Comparison of ENCODE assay signal across 27 mouse cellular contexts in the genomic region with DNA sequence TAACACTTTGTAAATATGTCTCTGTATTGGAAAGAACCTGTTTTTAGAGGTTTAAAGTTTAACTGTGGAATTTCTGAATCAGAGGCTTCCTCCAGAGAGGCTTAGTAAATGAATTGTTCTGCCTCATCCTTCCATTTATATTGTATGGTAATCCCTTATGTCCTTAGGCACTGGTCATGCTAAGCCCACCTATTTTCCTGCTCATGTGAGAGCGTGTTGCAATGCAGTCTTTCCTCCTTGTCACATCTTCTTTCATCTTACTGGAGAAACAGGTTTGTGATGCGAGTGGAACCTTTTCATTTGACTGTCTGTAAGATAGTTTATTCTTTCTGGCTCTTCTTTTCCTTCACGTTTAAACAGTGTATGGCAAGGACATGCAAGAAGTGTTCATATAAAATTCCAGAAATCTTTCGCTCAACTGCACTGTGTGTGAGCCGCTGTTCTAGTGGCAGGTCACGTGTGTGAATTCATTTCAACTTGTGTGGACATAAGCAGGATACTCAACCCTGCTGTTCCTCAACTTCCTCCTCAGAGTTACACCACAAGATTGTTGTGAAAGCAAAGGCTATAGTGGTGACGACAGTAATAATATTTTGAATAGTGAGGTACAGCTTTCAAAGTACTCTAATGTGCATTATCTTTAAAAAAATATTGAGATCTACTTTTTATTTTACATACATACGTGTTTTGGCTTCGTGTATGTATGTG. TPM values are rescaled to one million over a fixed set of nuclear protein-coding genes. Genes with fewer than 3 reads are reported as not detected.
DNase-seq lines count a peak whose midpoint lies in the region; ATAC-seq and TF ChIP-seq lines count a peak whose summit lies in the region.
"Had no signal": no experiment of that assay in that cellular context is flagged by ENCODE, and none has a peak within 500 bp of the region (broad histone marks: within the 10 kb centered on the region; RNA-seq: fewer than 3 reads in every experiment).

No protein-coding gene starts in this region.

- ATAC-seq in lung, postnatal 0 days: peak; percentile 66
- ATAC-seq in granulocyte monocyte progenitor cell, adult 5-6 weeks (replicated peaks; ENCODE audit: poor library complexity, severe bottlenecking): peak; percentile 96
- ATAC-seq in monocyte, adult 5-6 weeks (replicated peaks; ENCODE audit: insufficient number of reproducible peaks, low FRiP score, low TSS enrichment, poor library complexity, severe bottlenecking): peak; percentile 92
- ATAC-seq: CD4-positive, CD25-positive, alpha-beta regulatory T cell, adult 4 months; forebrain, embryonic 13.5 days; forebrain, postnatal 0 days had no signal

- TF ChIP-seq EP300 in lung, postnatal 0 days (IDR thresholded peaks at IDR 0.05): no peak

- no peak for TF ChIP-seq CTCF in lung, postnatal 0 days (IDR thresholded peaks at IDR 0.05)
- no peak for TF ChIP-seq CTCF in left cerebral cortex, adult 2 months (IDR thresholded peaks at IDR 0.05)

- H3K9me3 ChIP-seq in lung, postnatal 0 days (ENCODE audit: low read length): no peaks in the 10 kb centered on the region
- H3K9me3 ChIP-seq: embryonic facial prominence, embryonic 10.5 days; forebrain, embryonic 13.5 days; G1E; heart, embryonic 10.5 days; hindbrain, embryonic 15.5 days had no signal

- H3K36me3 ChIP-seq in lung, postnatal 0 days (ENCODE audit: insufficient read depth, low read length): no peaks in the 10 kb centered on the region
- H3K36me3 ChIP-seq: embryonic facial prominence, embryonic 10.5 days; G1E; heart, embryonic 10.5 days; hindbrain, embryonic 15.5 days had no signal

- intact Hi-C loops in left cerebral cortex, adult 2 months (cut with DNase I): loop anchor here (5.0 kb wide), 1 partner anchor 60 kb away; no protein-coding TSS in a partner anchor
- intact Hi-C loops in gastrocnemius, postnatal 36 days (cut with DNase I): no loop called here

- H3K27ac ChIP-seq in lung, postnatal 0 days (ENCODE audit: low read length): no peak overlapping the region
- no peak overlapping the region for H3K27ac ChIP-seq in left cerebral cortex, adult 2 months
- H3K27ac ChIP-seq: embryonic facial prominence, embryonic 10.5 days; forebrain, embryonic 13.5 days; gastrocnemius, adult 2 months; heart, embryonic 10.5 days; hindbrain, embryonic 15.5 days had no signal

- H3K4me2 ChIP-seq in lung, postnatal 0 days (replicated peaks; ENCODE audit: low read depth, low read length): no peak overlapping the region
- H3K4me2 ChIP-seq: forebrain, embryonic 13.5 days; hindbrain, embryonic 15.5 days had no signal

- WGBS in lung, postnatal 0 days: 66% methylated on average over 9 of the region's 9 CpGs

- DNase-seq in lung, postnatal 0 days (ENCODE audit: low spot score): peak; percentile 58
- no peak for DNase-seq in lung, postnatal 14 days
- peak; percentile 9 for DNase-seq in c-Kit-positive CD71-negative TER-119-negative erythroid progenitor cells, embryonic 14.5 days (ENCODE audit: low read depth)
- DNase-seq in left cerebral cortex, adult 2 months (ENCODE audit: extremely low spot score in 1 of 2, low spot score in 2 of 2): no peak
- DNase-seq in gastrocnemius, postnatal 36 days: no peak
- DNase-seq: adrenal gland, adult 8-10 months; adrenal gland, postnatal 36 days; B cell, adult 2 months; cerebellum, adult 18-20 months; cerebellum, adult 9-11 months; cerebellum, postnatal 36 days; forebrain, postnatal 0 days; gastrocnemius, adult 2 months; gastrocnemius, postnatal 25 days; heart, adult 18-20 months; heart, postnatal 10 days; heart, postnatal 4 days had no signal

- no peak overlapping the region for H3K9ac ChIP-seq in lung, postnatal 0 days (replicated peaks; ENCODE audit: low read depth)
- H3K9ac ChIP-seq: forebrain, embryonic 13.5 days; forebrain, postnatal 0 days; hindbrain, embryonic 15.5 days had no signal

- H3K4me1 ChIP-seq in lung, postnatal 0 days (ENCODE audit: insufficient read depth, low read depth, low read length): no peaks in the 10 kb centered on the region
- H3K4me1 ChIP-seq: embryonic facial prominence, embryonic 10.5 days; forebrain, embryonic 13.5 days; heart, embryonic 10.5 days; hindbrain, embryonic 15.5 days had no signal

- H3K27me3 ChIP-seq in lung, postnatal 0 days (replicated peaks; ENCODE audit: insufficient read depth, low read length): no peaks in the 10 kb centered on the region
- H3K27me3 ChIP-seq: forebrain, embryonic 13.5 days; hindbrain, embryonic 15.5 days had no signal

- H3K4me3 ChIP-seq in lung, postnatal 0 days (ENCODE audit: low read depth, low read length): no peak overlapping the region
- no peak overlapping the region for H3K4me3 ChIP-seq in left cerebral cortex, adult 2 months
- H3K4me3 ChIP-seq: embryonic facial prominence, embryonic 10.5 days; forebrain, embryonic 13.5 days; gastrocnemius, adult 2 months; heart, embryonic 10.5 days; hindbrain, embryonic 15.5 days had no signal

RNA-seq across cellular contexts. Expression of gene Fam162b, which starts 6.8 kb away (rescaled TPM):
- polyA plus RNA-seq in lung, postnatal 0 days (2015; fragmentation: Nextera tagmentation; extraction: Ambion mirVana): 45.3 and 48.3 TPM in 2 replicates
- not detected in 2 replicates for total RNA-seq in granulocyte monocyte progenitor cell, adult 5-6 weeks (2014; fragmentation: Nextera tagmentation)
- total RNA-seq in granulocyte monocyte progenitor cell, adult 5-6 weeks (2017): not detected in 2 replicates
- not detected in 3 replicates for total RNA-seq in monocyte, adult 5-6 weeks (2017)
- total RNA-seq in left cerebral cortex, adult 2 months (2021): not detected
- total RNA-seq in gastrocnemius, postnatal 36 days (2021): not detected
- total RNA-seq: adrenal gland, adult 8-10 months; adrenal gland, postnatal 36 days; G1E; gastrocnemius, adult 2 months; gastrocnemius, postnatal 25 days; heart, adult 18-20 months; heart, postnatal 10 days; heart, postnatal 4 days had no signal
- polyA plus RNA-seq: CD4-positive, CD25-positive, alpha-beta regulatory T cell, adult 4 months; G1E; heart, embryonic 14.5 days had no signal

RNA-seq across cellular contexts. Expression of gene Gprc6a, which starts 34.2 kb away (rescaled TPM):
- 2.0 and 2.2 TPM in 2 replicates for polyA plus RNA-seq in lung, postnatal 0 days (2015; fragmentation: Nextera tagmentation; extraction: Ambion mirVana)
- total RNA-seq in granulocyte monocyte progenitor cell, adult 5-6 weeks (2014; fragmentation: Nextera tagmentation): not detected in 2 replicates
- total RNA-seq in granulocyte monocyte progenitor cell, adult 5-6 weeks (2017): not detected in 2 replicates
- not detected in 3 replicates for total RNA-seq in monocyte, adult 5-6 weeks (2017)
- not detected for total RNA-seq in left cerebral cortex, adult 2 months (2021)
- not detected for total RNA-seq in gastrocnemius, postnatal 36 days (2021)
- total RNA-seq: adrenal gland, adult 8-10 months; adrenal gland, postnatal 36 days; forebrain, postnatal 0 days; G1E; gastrocnemius, adult 2 months; gastrocnemius, postnatal 25 days; heart, adult 18-20 months; heart, postnatal 10 days; heart, postnatal 4 days had no signal
- polyA plus RNA-seq: CD4-positive, CD25-positive, alpha-beta regulatory T cell, adult 4 months; embryonic facial prominence, embryonic 14.5 days; forebrain, embryonic 13.5 days; G1E; heart, embryonic 10.5 days; heart, embryonic 14.5 days; hindbrain, embryonic 15.5 days had no signal

Comparison
In these comparisons a context has a peak if more than half of its experiments do, and no peak if none do; other contexts are left out.
1. DNase-seq: peak in lung, postnatal 0 days (single experiment) and c-Kit-positive CD71-negative TER-119-negative erythroid progenitor cells, embryonic 14.5 days (single experiment); none in lung, postnatal 14 days (single experiment), left cerebral cortex, adult 2 months (0 of 2) and gastrocnemius, postnatal 36 days (0 of 2).
2. Peak in every context shown above with its lines, with median percentiles within 50 percentile points of each other: ATAC-seq.